Mouse (Mus musculus) ES-E14 (cell line): ENCODE measurements around the gene Asb16.

ENCODE experiments used
- CHD2 ChIP-seq: IDR thresholded peaks from 2 replicates; pipeline ENCODE4 v1.6.1; 2014; ENCODE audit warnings: mild to moderate bottlenecking, low read depth, low read length, inconsistent platforms
- HCFC1 ChIP-seq: IDR thresholded peaks from 2 replicates; pipeline ENCODE4 v1.6.1; 2012; ENCODE audit warnings: low read length, inconsistent platforms, borderline replicate concordance; ENCODE audit not compliant: insufficient read depth
- MAFK ChIP-seq: IDR thresholded peaks from 2 replicates; pipeline ENCODE4 v1.6.1; 2014; ENCODE audit warnings: mild to moderate bottlenecking, low read depth, low read length, inconsistent platforms; ENCODE audit not compliant: insufficient read depth
- ZC3H11A ChIP-seq: IDR thresholded peaks from 2 replicates; pipeline ENCODE4 v1.6.1; 2012; ENCODE audit warnings: low read depth, mild to moderate bottlenecking, inconsistent platforms, low read length, borderline replicate concordance
- ZNF384 ChIP-seq: IDR thresholded peaks from 2 replicates; pipeline ENCODE4 v1.6.1; 2012; ENCODE audit warnings: low read depth, low read length, inconsistent platforms

DNA sequence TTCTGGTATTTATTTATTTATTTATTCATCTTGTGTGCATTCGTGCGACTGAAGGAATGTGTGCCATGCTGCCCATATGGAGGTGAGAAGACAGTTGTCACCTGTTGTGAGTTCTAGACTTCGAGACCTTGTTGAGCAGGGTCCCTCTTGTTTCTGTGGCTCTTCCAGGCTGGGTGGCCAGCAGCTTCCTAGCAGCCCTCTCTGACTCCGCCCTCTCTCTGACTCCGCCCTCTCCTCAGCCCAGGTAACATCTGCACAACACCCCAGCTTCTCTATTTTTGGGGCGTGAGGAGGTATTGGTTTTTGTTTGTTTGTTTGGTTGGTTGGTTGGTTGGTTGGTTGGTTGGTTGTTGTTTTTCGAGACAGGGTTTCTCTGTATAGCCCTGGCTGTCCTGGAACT lies 59.3 kb downstream of the Asb16 start:
- TF ChIP-seq MAFK: no peak
- TF ChIP-seq ZC3H11A: no peak
- no peak for TF ChIP-seq HCFC1
- TF ChIP-seq ZNF384: no peak
- no peak for TF ChIP-seq CHD2
